Mouse (Mus musculus) forebrain, embryonic 10.5 days (tissue): ENCODE measurements at regions not wholly inside any gene's neighbourhood (a gene's known extent, or its start where the extent isn't known, plus 50 kb on each side); places are given as distances from the start of the nearest gene placed in this dataset.
"Not testable (repeated sequence)": the region's sequence is repeated elsewhere in the genome, so short reads cannot be mapped to it uniquely, and the experiment has no call there.

ENCODE experiments used
- DNase-seq: peaks from one replicate; pipeline ENCODE4 v3.0.0-alpha.2; 2017; ENCODE audit warnings: low spot score; ENCODE audit errors: extremely low spot score
- H3K27ac ChIP-seq: fragments of 300-500 bp; sonication (generic); 2 replicates; pipeline ENCODE4 v1.5.1; 2016; ENCODE audit warnings: mild to moderate bottlenecking
- H3K27me3 ChIP-seq: fragments of 300-500 bp; sonication (generic); 2 replicates; pipeline ENCODE4 v1.6.1; 2016; ENCODE audit warnings: mild to moderate bottlenecking; ENCODE audit not compliant: poor library complexity, severe bottlenecking
- H3K36me3 ChIP-seq: fragments of 300-500 bp; sonication (generic); replicated peaks from 2 replicates; pipeline ENCODE4 v1.6.1; 2016; ENCODE audit warnings: mild to moderate bottlenecking, moderate library complexity
- H3K4me1 ChIP-seq: fragments of 300-500 bp; sonication (generic); 2 replicates; pipeline ENCODE4 v1.6.1; 2016
- H3K4me3 ChIP-seq: fragments of 300-500 bp; sonication (generic); 2 replicates; pipeline ENCODE4 v1.5.1; 2016; ENCODE audit warnings: mild to moderate bottlenecking, moderate library complexity
- H3K9me3 ChIP-seq: fragments of 300-500 bp; sonication (generic); 2 replicates; pipeline ENCODE4 v1.6.1; 2016; ENCODE audit warnings: mild to moderate bottlenecking, moderate library complexity
- WGBS: fragments of 180-500 bp; shearing (Covaris S2); methylation state at CpG from one replicate; pipeline ENCODE4 v1.1.7; 2016; 5-methylcytosine and 5-hydroxymethylcytosine counted together

GRCm38 (mm10) chr2:147989616-147990015 is 57.2 kb downstream of the Foxa2 start:
- DNase-seq = no peak
- H3K27ac ChIP-seq = no peak overlapping the region
- no peak overlapping the region for H3K4me3 ChIP-seq
- 72% methylated on average over 1 of the region's 1 CpGs for WGBS
- peaks cover 4% of the 10 kb centered on the region for H3K4me1 ChIP-seq
- H3K27me3 ChIP-seq = peaks cover 11% of the 10 kb centered on the region
- H3K36me3 ChIP-seq = no peaks in the 10 kb centered on the region
- no peaks in the 10 kb centered on the region for H3K9me3 ChIP-seq

DNA sequence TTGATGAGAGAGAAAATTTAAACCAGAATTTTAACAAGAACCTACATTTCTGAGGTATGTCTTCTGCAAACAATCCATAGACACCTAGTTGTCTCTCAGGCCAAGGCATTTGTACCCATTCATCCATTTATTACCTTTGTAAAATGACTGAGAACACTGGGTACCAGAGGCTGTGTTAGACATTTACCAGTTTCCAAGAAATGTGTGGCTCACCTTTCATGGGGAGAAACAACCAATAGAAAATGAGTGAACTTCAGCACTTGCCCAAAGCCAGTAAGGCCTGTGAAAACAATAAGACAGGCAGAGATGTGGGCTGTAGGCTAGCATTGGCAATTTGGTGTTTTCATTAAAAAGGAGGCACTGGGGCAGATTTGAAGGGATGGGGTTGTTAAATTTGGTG is 58.2 kb downstream of the Foxa2 start:
- H3K27me3 ChIP-seq = peaks cover 18% of the 10 kb centered on the region
- H3K27ac ChIP-seq = no peak overlapping the region
- H3K36me3 ChIP-seq = no peaks in the 10 kb centered on the region
- H3K4me1 ChIP-seq = peaks cover 7% of the 10 kb centered on the region
- H3K9me3 ChIP-seq = no peaks in the 10 kb centered on the region
- DNase-seq = no peak
- H3K4me3 ChIP-seq = no peak overlapping the region

DNA sequence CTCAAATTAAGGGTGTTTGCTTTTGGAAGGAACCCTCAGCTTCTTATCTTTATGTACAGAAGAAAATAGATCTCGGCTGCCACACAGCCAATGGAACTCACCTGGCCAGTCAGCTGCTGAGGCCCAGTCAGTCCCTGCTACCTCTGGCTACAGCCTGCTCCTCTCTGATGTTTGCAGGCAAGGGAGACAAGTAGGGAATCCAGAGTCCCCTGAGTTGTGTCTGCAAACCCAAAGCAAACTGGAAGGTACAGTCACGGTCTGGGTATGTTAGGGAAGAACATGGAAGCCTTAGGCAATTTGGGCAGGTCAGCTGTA is 61.6 kb downstream of the Foxa2 start:
- H3K4me1 ChIP-seq = peaks cover 18% of the 10 kb centered on the region
- no peak for DNase-seq
- peaks cover 41% of the 10 kb centered on the region for H3K27me3 ChIP-seq
- no peak overlapping the region for H3K4me3 ChIP-seq
- H3K36me3 ChIP-seq = no peaks in the 10 kb centered on the region
- H3K27ac ChIP-seq = no peak overlapping the region
- 77% methylated on average over 2 of the region's 2 CpGs for WGBS
- H3K9me3 ChIP-seq = no peaks in the 10 kb centered on the region

DNA sequence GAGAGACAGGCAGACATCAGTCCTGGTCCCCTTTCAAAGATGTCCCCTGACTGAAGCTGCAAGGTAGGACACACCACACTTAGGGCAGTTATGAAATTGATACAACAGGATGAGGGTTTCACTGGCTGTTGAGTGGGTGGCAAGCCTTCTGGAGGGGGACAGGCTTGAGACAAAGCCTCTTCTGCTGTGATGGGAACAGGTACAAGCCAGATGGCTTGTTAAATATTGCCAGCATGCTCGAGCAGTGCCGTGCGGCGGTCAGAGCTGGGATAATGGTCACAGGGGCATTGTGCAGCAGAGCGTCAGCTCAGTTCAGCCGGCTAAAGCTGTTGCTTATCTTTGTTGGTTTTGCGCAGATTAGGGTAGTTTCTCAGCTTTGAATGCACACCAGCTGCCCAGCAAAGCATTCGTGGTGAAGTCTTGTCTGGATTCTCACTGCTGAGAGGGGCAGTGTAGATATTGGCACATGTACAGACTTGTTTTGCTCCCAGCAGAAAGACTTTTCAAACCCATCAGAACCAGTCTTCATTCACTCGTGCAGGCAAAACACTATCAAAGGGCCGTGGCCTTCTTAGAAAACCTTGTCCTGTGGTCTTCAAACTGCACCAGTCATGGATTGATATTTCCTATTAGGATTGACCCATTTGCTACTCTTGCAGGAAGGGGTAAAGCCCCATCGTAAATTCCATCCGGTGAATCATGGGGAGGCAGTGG is 62.1 kb downstream of the Foxa2 start:
- no peak overlapping the region for H3K27ac ChIP-seq
- no peak for DNase-seq

DNA sequence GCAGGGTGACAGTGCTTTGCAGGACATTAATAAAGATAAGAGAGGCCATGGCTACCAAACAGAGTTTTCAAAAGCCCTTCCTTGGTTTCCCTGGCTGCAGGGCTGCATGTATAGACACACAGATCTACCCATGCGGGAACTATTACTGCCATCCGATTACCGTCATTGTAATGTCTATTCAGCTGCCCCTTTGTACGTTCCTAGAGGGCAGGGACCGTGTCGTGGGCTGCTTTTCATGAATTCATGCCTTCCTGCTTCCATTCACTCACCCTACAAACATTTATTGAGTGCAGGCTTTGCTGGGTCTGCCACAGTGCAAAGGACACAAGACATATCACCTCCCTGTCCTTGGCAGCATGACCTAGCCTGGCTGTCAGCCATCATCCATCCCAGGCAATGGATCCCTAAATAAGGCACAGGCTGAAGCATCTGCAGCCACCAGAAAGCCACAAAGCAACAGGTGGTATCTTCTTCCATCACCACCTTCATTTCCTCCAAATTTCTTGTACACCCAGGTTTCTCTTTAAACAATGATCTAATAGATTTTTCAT is 65.8 kb downstream of the Foxa2 start:
- WGBS = 52% methylated on average over 6 of the region's 6 CpGs

More for the DNA sequence above, 62.1 kb downstream of the Foxa2 start:
- peaks cover 47% of the 10 kb centered on the region for H3K27me3 ChIP-seq
- 72% methylated on average over 12 of the region's 12 CpGs for WGBS
- H3K4me3 ChIP-seq = no peak overlapping the region
- H3K36me3 ChIP-seq = no peaks in the 10 kb centered on the region
- H3K9me3 ChIP-seq = no peaks in the 10 kb centered on the region
- peaks cover 18% of the 10 kb centered on the region for H3K4me1 ChIP-seq

GRCm38 (mm10) chr2:147980408-147980807 is 66.4 kb downstream of the Foxa2 start:
- no peak overlapping the region for H3K27ac ChIP-seq
- H3K4me1 ChIP-seq = peaks cover 18% of the 10 kb centered on the region
- no peaks in the 10 kb centered on the region for H3K36me3 ChIP-seq
- no peak for DNase-seq
- H3K27me3 ChIP-seq = peaks cover 68% of the 10 kb centered on the region
- no peak overlapping the region for H3K4me3 ChIP-seq
- H3K9me3 ChIP-seq = no peaks in the 10 kb centered on the region
- 91% methylated on average over 1 of the region's 1 CpGs for WGBS

More for the DNA sequence above, 65.8 kb downstream of the Foxa2 start:
- Histone ChIP-seq H3K27ac (no peak overlapping the region), H3K4me1 (peaks cover 18% of the 10 kb centered on the region), H3K36me3 (no peaks in the 10 kb centered on the region), H3K4me3 (no peak overlapping the region), H3K9me3 (no peaks in the 10 kb centered on the region), H3K27me3 (peaks cover 65% of the 10 kb centered on the region)
- DNase-seq = no peak

GRCm38 (mm10) chr2:147979660-147980364 is 67.0 kb downstream of the Foxa2 start:
- WGBS = 94% methylated on average over 4 of the region's 4 CpGs
- peaks cover 68% of the 10 kb centered on the region for H3K27me3 ChIP-seq
- H3K9me3 ChIP-seq = no peaks in the 10 kb centered on the region
- DNase-seq = no peak
- H3K36me3 ChIP-seq = no peaks in the 10 kb centered on the region
- H3K4me1 ChIP-seq = peaks cover 16% of the 10 kb centered on the region
- H3K4me3 ChIP-seq = no peak overlapping the region
- H3K27ac ChIP-seq = no peak overlapping the region

DNA sequence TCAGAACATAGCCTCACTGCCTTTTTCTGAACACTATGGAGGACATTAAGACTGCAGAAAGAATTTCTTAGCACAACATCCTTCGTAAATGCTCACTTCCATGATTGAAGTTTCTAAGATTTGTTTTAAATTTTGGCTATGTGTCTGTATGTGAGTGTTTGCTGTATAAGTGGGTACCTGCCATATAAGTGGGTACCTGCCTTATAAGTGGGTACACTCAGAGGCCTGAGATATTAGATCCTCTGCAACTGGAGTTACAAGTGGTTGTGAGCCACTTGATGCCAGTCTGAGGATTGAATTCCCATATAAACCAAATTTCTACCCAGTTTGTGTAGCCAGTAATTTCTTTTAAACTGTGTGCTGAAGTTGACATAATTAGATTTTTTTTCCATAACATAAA is 67.8 kb downstream of the Foxa2 start:
- Histone ChIP-seq H3K36me3 (no peaks in the 10 kb centered on the region), H3K4me3 (no peak overlapping the region), H3K27ac (no peak overlapping the region), H3K9me3 (no peaks in the 10 kb centered on the region), H3K4me1 (peaks cover 11% of the 10 kb centered on the region), H3K27me3 (peaks cover 65% of the 10 kb centered on the region)
- DNase-seq = no peak
- WGBS = 93% methylated on average over 1 of the region's 1 CpGs

DNA sequence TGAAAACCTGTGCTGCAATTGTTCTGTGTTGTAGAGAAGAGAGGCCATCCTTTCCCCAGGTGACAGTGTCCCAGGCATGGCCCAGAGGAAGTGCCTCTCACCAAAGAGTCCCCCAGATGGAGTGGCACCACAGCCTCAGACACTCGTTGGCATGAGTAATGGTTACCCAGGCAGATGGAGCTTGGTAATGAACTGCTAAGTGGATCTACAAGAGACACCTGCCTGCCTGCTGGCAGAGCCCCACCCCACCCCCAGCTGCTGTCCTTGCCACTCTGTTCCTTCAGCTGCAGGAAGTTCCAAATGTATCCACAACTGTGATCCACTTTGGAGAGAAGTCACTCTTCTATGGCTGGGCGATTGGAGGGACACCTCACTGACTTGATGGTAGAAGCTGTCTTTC is 72.0 kb downstream of the Foxa2 start:
- H3K27me3 ChIP-seq = peaks cover 36% of the 10 kb centered on the region
- no peak overlapping the region for H3K27ac ChIP-seq
- H3K9me3 ChIP-seq = no peaks in the 10 kb centered on the region
- no peaks in the 10 kb centered on the region for H3K4me1 ChIP-seq
- 80% methylated on average over 2 of the region's 2 CpGs for WGBS
- no peaks in the 10 kb centered on the region for H3K36me3 ChIP-seq
- DNase-seq = no peak
- no peak overlapping the region for H3K4me3 ChIP-seq

GRCm38 (mm10) chr2:147968671-147969070 is 78.1 kb downstream of the Foxa2 start:
- Histone ChIP-seq H3K27me3 (peaks cover 15% of the 10 kb centered on the region), H3K36me3 (no peaks in the 10 kb centered on the region), H3K27ac (no peak overlapping the region), H3K4me3 (no peak overlapping the region), H3K4me1 (peaks cover 22% of the 10 kb centered on the region), H3K9me3 (no peaks in the 10 kb centered on the region)
- peak; percentile 31 for DNase-seq
- 19% methylated on average over 10 of the region's 10 CpGs for WGBS

GRCm38 (mm10) chr2:147967829-147968529 is 78.8 kb downstream of the Foxa2 start:
- H3K4me3 ChIP-seq = no peak overlapping the region
- WGBS = 53% methylated on average over 9 of the region's 9 CpGs
- DNase-seq = no peak
- H3K4me1 ChIP-seq = peaks cover 22% of the 10 kb centered on the region
- H3K27ac ChIP-seq = no peak overlapping the region
- no peaks in the 10 kb centered on the region for H3K36me3 ChIP-seq
- no peaks in the 10 kb centered on the region for H3K9me3 ChIP-seq
- H3K27me3 ChIP-seq = peaks cover 15% of the 10 kb centered on the region

- not testable (repeated sequence) for H3K27me3 ChIP-seq, H3K9me3 ChIP-seq, H3K27ac ChIP-seq, H3K36me3 ChIP-seq, H3K4me3 ChIP-seq, DNase-seq
- H3K4me1 ChIP-seq = peaks cover 14% of the 10 kb centered on the region
- WGBS = 93% methylated on average over 1 of the region's 1 CpGs
Measured at GRCm38 (mm10) chr2:147963284-147963683, 83.5 kb downstream of the Foxa2 start.

GRCm38 (mm10) chr2:147961633-147962032 is 85.1 kb downstream of the Foxa2 start:
- 78% methylated on average over 6 of the region's 6 CpGs for WGBS
- H3K4me1 ChIP-seq = no peaks in the 10 kb centered on the region
- H3K36me3 ChIP-seq = no peaks in the 10 kb centered on the region
- no peaks in the 10 kb centered on the region for H3K27me3 ChIP-seq
- H3K4me3 ChIP-seq = no peak overlapping the region
- no peak for DNase-seq
- no peaks in the 10 kb centered on the region for H3K9me3 ChIP-seq
- no peak overlapping the region for H3K27ac ChIP-seq
